Mouse (Mus musculus): ENCODE results near the gene Baz2b.

DNA sequence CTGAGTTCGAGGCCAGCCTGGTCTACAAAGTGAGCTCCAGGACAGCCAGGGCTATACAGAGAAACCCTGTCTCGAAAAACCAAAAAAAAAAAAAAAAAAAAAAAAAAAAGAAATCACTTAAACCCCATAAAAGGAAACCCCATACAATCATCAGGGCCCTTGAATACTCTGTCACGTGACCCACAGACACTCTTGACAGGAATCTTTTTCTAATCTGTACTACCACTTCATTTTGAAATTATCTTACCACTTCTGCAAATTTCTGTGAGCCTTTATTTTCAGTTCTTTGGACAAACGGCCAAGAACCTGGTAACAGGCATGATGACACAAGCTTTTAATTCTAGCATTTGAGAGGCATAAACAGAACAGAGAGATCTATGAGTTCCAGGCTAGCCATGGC lies 34.6 kb downstream of the Baz2b start:
- TF ChIP-seq EP300 (IDR thresholded peaks at IDR 0.05; ENCODE audit: low read depth) = no peak
- TF ChIP-seq CTCF (IDR thresholded peaks at IDR 0.05; ENCODE audit: low read depth) = no peak

Measured in liver, postnatal 0 days (tissue).